Comparison of ENCODE assay signal across 7 mouse cellular contexts in genomic region chr11:110271745-110272144, GRCm38 (mm10). TPM values are rescaled to one million over a fixed set of nuclear protein-coding genes. Genes with fewer than 3 reads are reported as not detected.
DNase-seq lines count a peak whose midpoint lies in the region; ATAC-seq and TF ChIP-seq lines count a peak whose summit lies in the region.

No protein-coding gene starts in this region.

- peak; percentile 78 for ATAC-seq in Patski
- peak; percentile 62; the same call in 1 of the 2 replicates for ATAC-seq in lung, embryonic 16.5 days (ENCODE audit: low read depth)

- no peaks in the 10 kb centered on the region for H3K9me3 ChIP-seq in lung, embryonic 16.5 days (ENCODE audit: control insufficient read depth, low read length)

- no peak for TF ChIP-seq POLR2A in cortical plate, adult 2 months (IDR thresholded peaks at IDR 0.05; ENCODE audit: extremely low read depth, insufficient read depth, low read length)

- no peaks in the 10 kb centered on the region for H3K36me3 ChIP-seq in lung, embryonic 16.5 days (ENCODE audit: control insufficient read depth, insufficient read depth, low read length)

- H3K27me3 ChIP-seq in Patski = peaks cover 4% of the 10 kb centered on the region
- H3K27me3 ChIP-seq in lung, embryonic 16.5 days (ENCODE audit: control insufficient read depth, insufficient read depth, low read depth, low read length) = no peaks in the 10 kb centered on the region

- POLR2A ChIA-PET in Patski (lab: Charles Lee) = no interaction called here

- intact Hi-C loops in heart, postnatal 14 days (cut with DNase I) = loop anchor here (10.0 kb wide), 1 partner anchor 597 kb away; no protein-coding TSS in a partner anchor

- H3K4me3 ChIP-seq in cortical plate, adult 2 months (ENCODE audit: insufficient read depth, low read length) = no peak overlapping the region
- no peak overlapping the region for H3K4me3 ChIP-seq in lung, embryonic 16.5 days (ENCODE audit: low read length)

- TF ChIP-seq CTCF in Patski (IDR thresholded peaks at IDR 0.05) = peak; percentile 82
- TF ChIP-seq CTCF in cortical plate, adult 2 months (IDR thresholded peaks at IDR 0.05; ENCODE audit: extremely low read depth, insufficient read depth, low read length) = peak; percentile 70

- no peaks in the 10 kb centered on the region; the same call in 1 of the 2 replicates for H3K4me1 ChIP-seq in cortical plate, adult 2 months (ENCODE audit: control insufficient read depth, insufficient read depth, low read length)
- H3K4me1 ChIP-seq in lung, embryonic 16.5 days (replicated peaks; ENCODE audit: control insufficient read depth, insufficient read depth, low read length) = no peaks in the 10 kb centered on the region

- H3K27ac ChIP-seq in cortical plate, adult 2 months (ENCODE audit: insufficient read depth, low read length) = no peak overlapping the region
- no peak overlapping the region for H3K27ac ChIP-seq in lung, embryonic 16.5 days (ENCODE audit: low read length)

- in situ Hi-C loops in Patski (cut with MboI; ENCODE audit: low pct_unique_long_range_greater_than_20kb) = loop anchor here (25.0 kb wide), 1 partner anchor 584 kb away; no protein-coding TSS in a partner anchor

- no peak overlapping the region for H3K9ac ChIP-seq in lung, embryonic 16.5 days (ENCODE audit: low read length)

- no peak overlapping the region for H3K4me2 ChIP-seq in lung, embryonic 16.5 days (ENCODE audit: low read depth, low read length)

- peak; percentile 23 to 50 for DNase-seq in CD8-positive naive resting alpha-beta T cell, adult 2 months (ENCODE audit: low read depth in 2 of 2, low spot score in 2 of 2)
- peak; percentile 10 for DNase-seq in Patski (ENCODE audit: low read depth, low spot score)
- peak; percentile 48 to 66 for DNase-seq in heart, postnatal 14 days
- DNase-seq in layer of hippocampus, adult 11-12 months (ENCODE audit: low spot score) = peak; percentile 65
- DNase-seq in retina, postnatal 7 days (ENCODE audit: low read depth, low spot score) = peak; percentile 61

- 7% methylated on average over 5 of the region's 5 CpGs for WGBS in lung, embryonic 16.5 days

- CTCF ChIA-PET in Patski (lab: Charles Lee) = interaction anchor here (0.6 to 4.2 kb wide), 16 partner anchors 10 to 600 kb away, joined by 3 to 27 read pairs (median 4); no protein-coding TSS in a partner anchor

RNA-seq across cellular contexts. Expression of gene Abca6, which starts 20.2 kb away (rescaled TPM):
- polyA plus RNA-seq in Patski (2021) = not detected
- 0.95 and 1.1 TPM in 2 replicates for polyA plus RNA-seq in cortical plate, adult 2 months (2012; rRNA removed)
- total RNA-seq in heart, postnatal 14 days (2021) = 10 to 100 TPM in 1 of 2 experiments, 1 to 10 TPM in 1; 8.6 to 10.9 TPM
- 1.6 and 2.0 TPM in 2 replicates for polyA plus RNA-seq in lung, embryonic 16.5 days (2015; fragmentation: Nextera tagmentation; extraction: Ambion mirVana)

Comparison
In these comparisons a context has a peak if more than half of its experiments do, and no peak if none do; other contexts are left out.
1. DNase-seq: peak in every context shown above with its lines; median percentile 65 in layer of hippocampus, adult 11-12 months; 61 in retina, postnatal 7 days; 57 in heart, postnatal 14 days; 36 in CD8-positive naive resting alpha-beta T cell, adult 2 months; 10 in Patski.